Mouse (Mus musculus) CH12.LX (cell line): ENCODE results near the gene Vkorc1l1. TPM values are rescaled to one million over a fixed set of nuclear protein-coding genes. Genes with fewer than 3 reads are reported as not detected.

Experiments
- DNase-seq: peaks from one replicate; pipeline ENCODE4 v3.0.0-alpha.2; 2013; ENCODE audit errors: extremely low read depth
- H3K27ac ChIP-seq: 2 replicates; pipeline ENCODE4 v1.5.1; 2012; ENCODE audit warnings: low read depth, mild to moderate bottlenecking, control low read depth, moderate library complexity; ENCODE audit not compliant: insufficient read depth
- H3K27me3 ChIP-seq: replicated peaks from 2 replicates; pipeline ENCODE3; 2012; ENCODE audit warnings: inconsistent platforms
- H3K36me3 ChIP-seq, 2 experiments: replicated peaks in 1 of 2; 2 replicates each; pipeline versions ENCODE3 to v1.6.1; 2012; ENCODE audit warnings: inconsistent platforms in 1 of 2, low read length in 1 of 2, mild to moderate bottlenecking in 1 of 2, mixed read lengths in 1 of 2, moderate library complexity in 1 of 2; ENCODE audit not compliant: control insufficient read depth in 1 of 2, insufficient read depth in 1 of 2
- H3K4me1 ChIP-seq, 2 experiments: 2 replicates each; pipeline ENCODE4 v1.6.1; 2012; ENCODE audit warnings: inconsistent platforms in 1 of 2, moderate library complexity in 1 of 2; ENCODE audit not compliant: insufficient read depth in 2 of 2, control insufficient read depth in 1 of 2
- H3K4me2 ChIP-seq: 2 replicates; pipeline ENCODE4 v1.6.1; 2012; ENCODE audit warnings: low read depth, mild to moderate bottlenecking, control low read depth; ENCODE audit not compliant: poor library complexity, insufficient read depth, severe bottlenecking
- H3K4me3 ChIP-seq, 3 experiments: fragments of 150-350 bp in 1 of 3; sonication (generic) in 1 of 3; replicated peaks in 1 of 3; 2 replicates each; pipeline versions ENCODE3 to v1.5.1; 2011 to 2012; ENCODE audit warnings: low read depth in 2 of 3, low read length in 2 of 3, mild to moderate bottlenecking in 2 of 3, moderate library complexity in 2 of 3, control low read depth in 1 of 3, improper control_type of control experiment in 1 of 3, inconsistent platforms in 1 of 3, mixed read lengths in 1 of 3; ENCODE audit not compliant: poor library complexity in 1 of 3
- H3K79me2 ChIP-seq: replicated peaks from 2 replicates; pipeline ENCODE4 v1.6.1; 2012; ENCODE audit warnings: mild to moderate bottlenecking, moderate library complexity; ENCODE audit not compliant: control insufficient read depth, poor library complexity, insufficient read depth, severe bottlenecking; ENCODE audit errors: extremely low read depth
- H3K9ac ChIP-seq: 2 replicates; pipeline ENCODE4 v1.6.1; 2012; ENCODE audit warnings: low read depth, mild to moderate bottlenecking, control low read depth, moderate library complexity; ENCODE audit not compliant: insufficient read depth
- H3K9me3 ChIP-seq: replicated peaks from 2 replicates; pipeline ENCODE3; 2012; ENCODE audit warnings: low read length, inconsistent platforms, mixed read lengths
- BHLHE40 ChIP-seq: IDR thresholded peaks from 2 replicates; pipeline ENCODE4 v1.6.1; 2011; ENCODE audit warnings: mild to moderate bottlenecking, low read depth, low read length, improper control_type of control experiment
- CHD1 ChIP-seq: IDR thresholded peaks from 2 replicates; pipeline ENCODE4 v1.6.1; 2012; ENCODE audit warnings: low read depth, low read length, improper control_type of control experiment, inconsistent platforms
- CHD2 ChIP-seq: IDR thresholded peaks from 2 replicates; pipeline ENCODE4 v1.6.1; 2011; ENCODE audit warnings: low read length, improper control_type of control experiment
- E2F4 ChIP-seq: IDR thresholded peaks from 2 replicates; pipeline ENCODE4 v1.6.1; 2011; ENCODE audit warnings: low read depth, low read length, improper control_type of control experiment; ENCODE audit not compliant: insufficient replicate concordance
- ELF1 ChIP-seq: IDR thresholded peaks from 2 replicates; pipeline ENCODE4 v1.6.1; 2014; ENCODE audit warnings: low read depth, mild to moderate bottlenecking, inconsistent platforms, low read length, improper control_type of control experiment
- GABPA ChIP-seq: IDR thresholded peaks from 2 replicates; pipeline ENCODE4 v1.6.1; 2012; ENCODE audit warnings: low read depth, low read length, improper control_type of control experiment, inconsistent platforms; ENCODE audit not compliant: insufficient replicate concordance
- HCFC1 ChIP-seq: IDR thresholded peaks from 2 replicates; pipeline ENCODE4 v1.6.1; 2012; ENCODE audit warnings: low read depth, mild to moderate bottlenecking, inconsistent platforms, low read length, improper control_type of control experiment
- IRF4 ChIP-seq: IDR thresholded peaks from 2 replicates; pipeline ENCODE4 v1.6.1; 2014; ENCODE audit warnings: low read depth, mild to moderate bottlenecking, inconsistent platforms, low read length, improper control_type of control experiment
- JUN ChIP-seq: IDR thresholded peaks from 2 replicates; pipeline ENCODE4 v1.6.1; 2011; ENCODE audit warnings: low read depth, mild to moderate bottlenecking, low read length, improper control_type of control experiment, moderate library complexity; ENCODE audit not compliant: insufficient read depth
- MEF2A ChIP-seq: IDR thresholded peaks from 2 replicates; pipeline ENCODE4 v1.6.1; 2014; ENCODE audit warnings: low read depth, mild to moderate bottlenecking, inconsistent platforms, low read length, improper control_type of control experiment, borderline replicate concordance
- MXI1 ChIP-seq: IDR thresholded peaks from 2 replicates; pipeline ENCODE4 v1.6.1; 2011; ENCODE audit warnings: mild to moderate bottlenecking, low read depth, low read length, improper control_type of control experiment
- MYC ChIP-seq: IDR thresholded peaks from 2 replicates; pipeline ENCODE4 v1.6.1; 2011; ENCODE audit warnings: low read depth, mild to moderate bottlenecking, improper control_type of control experiment, low read length
- PAX5 ChIP-seq: IDR thresholded peaks from 2 replicates; pipeline ENCODE4 v1.6.1; 2012; ENCODE audit warnings: low read length, inconsistent platforms, mixed read lengths
- POLR2A ChIP-seq: IDR thresholded peaks from 2 replicates; pipeline ENCODE4 v1.6.1; 2011; ENCODE audit warnings: low read depth, mild to moderate bottlenecking, improper control_type of control experiment, low read length
- POLR2AphosphoS2 ChIP-seq: IDR thresholded peaks from 2 replicates; pipeline ENCODE4 v1.6.1; 2011; ENCODE audit warnings: low read depth, low read length, improper control_type of control experiment
- RAD21 ChIP-seq: IDR thresholded peaks from 2 replicates; pipeline ENCODE4 v1.6.1; 2011; ENCODE audit warnings: low read depth, mild to moderate bottlenecking, low read length, improper control_type of control experiment, moderate library complexity
- RCOR1 ChIP-seq: conservative IDR thresholded peaks from 2 replicates; pipeline ENCODE4 v1.6.1; 2012; ENCODE audit warnings: low read depth, mild to moderate bottlenecking, inconsistent platforms, low read length, improper control_type of control experiment
- SIN3A ChIP-seq: IDR thresholded peaks from 2 replicates; pipeline ENCODE4 v1.6.1; 2012; ENCODE audit warnings: low read length, improper control_type of control experiment, inconsistent platforms
- TBP ChIP-seq: conservative IDR thresholded peaks from 2 replicates; pipeline ENCODE4 v1.6.1; 2011; ENCODE audit warnings: low read depth, low read length, improper control_type of control experiment
- TCF12 ChIP-seq: IDR thresholded peaks from 2 replicates; pipeline ENCODE4 v1.6.1; 2014; ENCODE audit warnings: low read depth, mild to moderate bottlenecking, inconsistent platforms, low read length, improper control_type of control experiment
- USF2 ChIP-seq: conservative IDR thresholded peaks from 2 replicates; pipeline ENCODE4 v1.6.1; 2011; ENCODE audit warnings: low read depth, low read length, improper control_type of control experiment
- ZC3H11A ChIP-seq: IDR thresholded peaks from 2 replicates; pipeline ENCODE4 v1.6.1; 2012; ENCODE audit warnings: low read depth, mild to moderate bottlenecking, inconsistent platforms, low read length, improper control_type of control experiment
- ZKSCAN1 ChIP-seq: IDR thresholded peaks from 2 replicates; pipeline ENCODE4 v1.6.1; 2012; ENCODE audit warnings: low read depth, inconsistent platforms, low read length, improper control_type of control experiment, borderline replicate concordance
- ZMIZ1 ChIP-seq: IDR thresholded peaks from 2 replicates; pipeline ENCODE4 v1.6.1; 2012; ENCODE audit warnings: low read depth, mild to moderate bottlenecking, inconsistent platforms, low read length, improper control_type of control experiment
- dilution Hi-C: fragments of 300-500 bp; cut with MboI; formaldehyde crosslinking; loops from 2 replicates; pipeline ENCODE4 v1.14.3; 2020; ENCODE audit warnings: low sequenced_read_pairs; ENCODE audit not compliant: extremely low pct_unique_long_range_greater_than_20kb, extremely low pct_ligation_motif_present
- in situ Hi-C: fragments of 300-500 bp; cut with MboI; formaldehyde crosslinking; loops from 3 replicates; pipeline ENCODE4 v1.14.3; 2019; ENCODE audit warnings: low sequenced_read_pairs, low pct_ligation_motif_present, low pct_unique_long_range_greater_than_20kb, mixed read lengths
- polyA plus RNA-seq: library from polyadenylated mRNA; unstranded; fragments of >175 nt; gene quantifications from 2 replicates; pipeline ENCODE4 v1.2.1, GENCODE M21; 2012; ENCODE audit warnings: low read depth; ENCODE audit not compliant: insufficient read length
- total RNA-seq, 2 experiments: library from RNA; depleted of rRNA; stranded (reverse); fragments of 300-350 nt in 1 of 2; fragments of >200 nt in 1 of 2; gene quantifications; 2 replicates each; pipeline ENCODE4 v1.2.3; 2012 to 2014

Gene Vkorc1l1
- total and polyA plus RNA-seq, 3 experiments, result 8.7 to 33.1 (median 31.4) TPM

GRCm38 (mm10) chr5:130027134-130027533 lies 85.4 kb downstream of the Vkorc1l1 start:
- H3K79me2 ChIP-seq, result peaks cover 14% of the 10 kb centered on the region; the same call in 1 of the 2 replicates
- no peak overlapping the region for H3K4me2 ChIP-seq
- H3K27me3 ChIP-seq, result peaks cover 6% of the 10 kb centered on the region
- no peak overlapping the region for H3K27ac ChIP-seq
- peaks cover 5 to 18% of the 10 kb centered on the region in 2 experiments for H3K36me3 ChIP-seq
- peaks cover 19 to 40% of the 10 kb centered on the region in 2 experiments for H3K4me1 ChIP-seq
- dilution Hi-C loops, result no loop called here
- H3K9ac ChIP-seq, result no peak overlapping the region
- in situ Hi-C loops, result no loop called here
- no peak overlapping the region for H3K4me3 ChIP-seq
- no peaks in the 10 kb centered on the region for H3K9me3 ChIP-seq
- DNase-seq, result no peak
- TF ChIP-seq USF2, result no peak
- TF ChIP-seq MXI1, result no peak
- TF ChIP-seq MEF2A, result no peak
- TF ChIP-seq TCF12, result no peak
- no peak for TF ChIP-seq TBP
- TF ChIP-seq CHD2, result no peak
- no peak for TF ChIP-seq MYC
- TF ChIP-seq ELF1, result no peak
- TF ChIP-seq ZC3H11A, result no peak
- TF ChIP-seq SIN3A, result no peak
- TF ChIP-seq IRF4, result no peak
- TF ChIP-seq CHD1, result no peak
- TF ChIP-seq E2F4, result no peak
- TF ChIP-seq HCFC1, result no peak
- TF ChIP-seq PAX5, result no peak
- TF ChIP-seq ZMIZ1, result no peak
- TF ChIP-seq ZKSCAN1, result no peak
- TF ChIP-seq GABPA, result no peak
- TF ChIP-seq BHLHE40, result no peak

- Histone ChIP-seq H3K36me3 (peaks cover 5 to 21% of the 10 kb centered on the region in 2 experiments), H3K4me3 (no peak overlapping the region), H3K27ac (no peak overlapping the region), H3K4me2 (no peak overlapping the region), H3K9me3 (no peaks in the 10 kb centered on the region), H3K4me1 (peaks cover 13 to 40% of the 10 kb centered on the region in 2 experiments), H3K79me2 (peaks cover 14% of the 10 kb centered on the region; the same call in 1 of the 2 replicates), H3K9ac (no peak overlapping the region), H3K27me3 (peaks cover 6% of the 10 kb centered on the region)
- dilution Hi-C loops (no loop called here), in situ Hi-C loops (no loop called here)
- DNase-seq, result no peak
- TF ChIP-seq JUN, result no peak
- no peak for TF ChIP-seq RAD21
- TF ChIP-seq RCOR1, result no peak
- no peak for TF ChIP-seq POLR2A
- TF ChIP-seq POLR2AphosphoS2, result no peak
Observed at GRCm38 (mm10) chr5:130027696-130028095, 85.9 kb downstream of the Vkorc1l1 start.
